Mouse (Mus musculus) hindbrain, embryonic 10.5 days (tissue): ENCODE measurements at regions not wholly inside any gene's neighbourhood (a gene's known extent, or its start where the extent isn't known, plus 50 kb on each side); places are given as distances from the start of the nearest gene placed in this dataset.

Experiments
- DNase-seq: peaks from one replicate; pipeline ENCODE4 v3.0.0-alpha.2; 2017; ENCODE audit warnings: low spot score
- H3K27ac ChIP-seq: fragments of 300-500 bp; sonication (generic); 2 replicates; pipeline ENCODE4 v1.5.1; 2016; ENCODE audit warnings: mild to moderate bottlenecking, moderate library complexity
- H3K27me3 ChIP-seq: fragments of 300-500 bp; sonication (generic); 2 replicates; pipeline ENCODE4 v1.6.1; 2016; ENCODE audit warnings: mild to moderate bottlenecking; ENCODE audit not compliant: poor library complexity, insufficient read depth, severe bottlenecking
- H3K36me3 ChIP-seq: fragments of 300-500 bp; sonication (generic); 2 replicates; pipeline ENCODE4 v1.6.1; 2016; ENCODE audit warnings: mild to moderate bottlenecking, moderate library complexity
- H3K4me1 ChIP-seq: fragments of 300-500 bp; sonication (generic); replicated peaks from 2 replicates; pipeline ENCODE4 v1.6.1; 2016; ENCODE audit warnings: mild to moderate bottlenecking
- H3K4me3 ChIP-seq: fragments of 300-500 bp; sonication (generic); 2 replicates; pipeline ENCODE4 v1.5.1; 2016; ENCODE audit warnings: mild to moderate bottlenecking, moderate library complexity
- H3K9me3 ChIP-seq: fragments of 300-500 bp; sonication (generic); 2 replicates; pipeline ENCODE4 v1.6.1; 2016; ENCODE audit warnings: mild to moderate bottlenecking, moderate library complexity
- WGBS: fragments of 180-500 bp; shearing (Covaris S2); methylation state at CpG from one replicate; pipeline ENCODE4 v1.1.7; 2016; 5-methylcytosine and 5-hydroxymethylcytosine counted together

GRCm38 (mm10) chr14:68973636-68974101 lies 320.4 kb downstream of the Synb start:
- no peak for DNase-seq
- no peaks in the 10 kb centered on the region for H3K36me3 ChIP-seq
- 86% methylated on average over 8 of the region's 8 CpGs for WGBS

DNA sequence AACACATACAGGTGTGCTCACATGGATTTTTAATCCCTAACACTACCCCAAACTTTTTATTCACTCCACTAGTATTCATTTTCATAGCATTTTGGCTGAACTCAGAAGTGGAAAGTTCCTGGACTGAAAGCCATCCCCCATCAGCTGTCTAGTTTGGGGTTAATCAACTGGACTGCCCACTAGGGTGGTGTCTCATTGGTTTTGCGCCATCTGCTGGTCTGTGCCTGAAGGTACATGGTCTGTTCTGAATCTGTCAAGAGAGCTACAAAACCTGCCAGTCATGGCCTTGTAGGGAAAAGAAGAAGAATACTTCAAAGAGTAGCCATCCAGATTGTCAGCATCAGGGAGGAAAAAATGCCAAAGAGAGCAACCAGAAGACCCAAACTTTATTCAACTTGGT lies 327.3 kb downstream of the Synb start:
- H3K9me3 ChIP-seq: no peaks in the 10 kb centered on the region
- 6% methylated on average over 1 of the region's 1 CpGs for WGBS
- no peak overlapping the region for H3K27ac ChIP-seq
- no peaks in the 10 kb centered on the region for H3K36me3 ChIP-seq
- peak; percentile 55 for DNase-seq
- no peaks in the 10 kb centered on the region for H3K27me3 ChIP-seq
- H3K4me1 ChIP-seq: no peaks in the 10 kb centered on the region
- H3K4me3 ChIP-seq: no peak overlapping the region

More at GRCm38 (mm10) chr14:68973636-68974101, 320.4 kb downstream of the Synb start:
- no peaks in the 10 kb centered on the region for H3K9me3 ChIP-seq
- H3K4me3 ChIP-seq: no peak overlapping the region
- H3K4me1 ChIP-seq: no peaks in the 10 kb centered on the region
- H3K27ac ChIP-seq: no peak overlapping the region
- H3K27me3 ChIP-seq: no peaks in the 10 kb centered on the region

DNA sequence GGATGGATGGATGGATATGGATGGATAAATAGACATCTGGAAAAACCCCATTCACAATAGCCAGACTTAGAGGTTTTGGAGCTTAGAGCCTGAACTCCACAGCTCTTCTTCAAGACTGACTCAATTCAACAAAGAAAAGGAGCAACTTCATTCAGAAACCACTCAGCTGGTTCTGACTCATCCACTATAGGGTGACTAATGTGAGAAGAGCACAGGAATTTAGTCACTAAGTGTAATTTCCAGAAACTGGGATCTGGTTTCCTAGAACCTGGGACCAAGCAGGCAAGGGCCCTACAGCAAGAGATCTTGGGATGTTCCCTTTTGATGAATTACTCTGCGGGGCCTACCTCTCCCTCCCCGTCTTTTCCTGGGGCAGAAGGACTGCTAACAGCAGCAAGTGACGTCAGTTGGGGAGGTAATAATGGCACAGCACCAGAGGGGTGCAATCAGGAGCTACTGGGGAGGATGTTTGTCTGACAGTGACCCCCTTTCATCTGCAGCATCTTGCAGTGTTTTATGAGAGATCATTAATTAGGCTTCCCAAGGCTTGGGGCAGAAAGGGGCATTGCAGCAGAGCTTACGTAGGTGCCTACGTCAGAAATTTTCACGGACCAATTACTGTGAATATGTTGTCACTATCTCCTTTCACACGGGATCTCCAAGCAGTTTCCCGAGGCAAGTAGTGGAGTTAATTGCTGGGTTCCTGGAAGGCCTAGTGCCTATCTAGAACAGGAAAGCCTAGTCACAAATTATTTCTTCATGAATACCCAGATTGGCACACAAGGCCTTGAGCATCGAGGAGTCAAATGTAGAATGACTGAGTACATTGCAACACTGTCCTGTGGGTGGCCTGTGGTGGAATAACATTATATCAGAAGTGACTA lies 339.3 kb downstream of the Synb start:
- Histone ChIP-seq H3K36me3 (no peaks in the 10 kb centered on the region), H3K9me3 (no peaks in the 10 kb centered on the region), H3K27me3 (no peaks in the 10 kb centered on the region), H3K27ac (no peak overlapping the region), H3K4me3 (no peak overlapping the region), H3K4me1 (no peaks in the 10 kb centered on the region)
- DNase-seq: no peak
- 86% methylated on average over 9 of the region's 9 CpGs for WGBS

DNA sequence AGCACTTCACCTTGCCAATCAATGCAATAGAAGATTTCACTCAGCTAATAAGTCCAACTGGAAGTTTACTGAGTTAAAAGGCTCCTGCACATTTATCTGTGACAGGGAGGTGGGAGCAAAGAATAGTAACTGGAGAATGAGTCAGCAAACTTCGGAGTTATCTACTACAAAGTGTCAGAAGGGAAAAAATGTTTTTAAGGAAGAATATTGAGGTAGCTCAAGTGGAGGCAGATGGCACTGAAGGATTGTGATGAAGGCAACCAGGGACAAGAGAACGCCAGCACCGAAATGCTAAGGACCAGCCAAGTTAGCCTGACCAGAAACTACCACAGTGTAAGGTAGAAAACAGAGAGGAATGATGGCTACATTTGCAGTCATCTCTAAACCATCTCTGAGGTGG lies 348.2 kb downstream of the Synb start:
- Histone ChIP-seq H3K27ac (no peak overlapping the region), H3K4me1 (peaks cover 15% of the 10 kb centered on the region), H3K27me3 (no peaks in the 10 kb centered on the region), H3K4me3 (no peak overlapping the region), H3K9me3 (no peaks in the 10 kb centered on the region), H3K36me3 (no peaks in the 10 kb centered on the region)
- no peak for DNase-seq
- 96% methylated on average over 3 of the region's 3 CpGs for WGBS

DNA sequence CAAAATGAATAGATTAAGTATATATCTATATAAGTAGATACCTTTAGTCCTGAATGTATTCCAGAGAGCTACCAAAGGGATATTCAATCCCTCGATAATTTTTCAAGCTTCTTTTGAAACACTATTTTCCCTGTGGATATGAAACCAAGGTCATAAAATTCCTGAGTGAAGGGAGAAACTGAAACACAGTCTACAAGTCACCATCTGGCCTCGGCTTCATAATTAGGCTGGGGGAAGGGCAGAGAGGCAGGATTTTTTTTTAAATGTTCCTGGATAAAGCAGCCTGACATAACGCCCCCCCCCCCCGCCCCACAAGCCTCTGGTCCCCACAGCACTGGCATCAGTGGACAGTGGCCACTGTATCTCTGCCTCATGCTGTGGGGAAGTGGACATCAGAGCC lies 348.7 kb downstream of the Synb start:
- WGBS: 62% methylated on average over 4 of the region's 4 CpGs
- DNase-seq: no peak
- H3K27me3 ChIP-seq: no peaks in the 10 kb centered on the region
- no peaks in the 10 kb centered on the region for H3K9me3 ChIP-seq
- H3K36me3 ChIP-seq: no peaks in the 10 kb centered on the region
- peaks cover 17% of the 10 kb centered on the region for H3K4me1 ChIP-seq
- no peak overlapping the region for H3K27ac ChIP-seq
- no peak overlapping the region for H3K4me3 ChIP-seq

DNA sequence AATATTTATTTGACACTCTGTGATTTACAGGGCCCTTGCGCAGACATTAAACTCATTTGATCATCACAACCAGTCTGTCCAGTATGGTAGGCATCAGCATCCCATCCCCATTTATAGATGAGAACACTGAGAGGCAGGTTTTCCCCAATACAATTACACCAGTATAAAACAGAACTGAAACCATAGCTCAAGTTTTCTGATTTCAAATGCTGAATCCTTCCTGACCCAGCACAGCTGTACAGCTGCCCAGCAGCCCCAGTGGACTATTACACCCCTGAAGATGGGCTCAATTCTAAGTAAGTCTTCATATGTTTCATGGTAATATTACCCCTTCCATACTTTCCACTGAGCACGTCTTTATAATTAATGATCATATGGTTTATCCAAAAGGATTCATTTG lies 352.3 kb downstream of the Synb start:
- Histone ChIP-seq H3K4me1 (peaks cover 17% of the 10 kb centered on the region), H3K9me3 (no peaks in the 10 kb centered on the region), H3K27me3 (no peaks in the 10 kb centered on the region), H3K27ac (no peak overlapping the region), H3K36me3 (no peaks in the 10 kb centered on the region), H3K4me3 (no peak overlapping the region)
- 91% methylated on average over 2 of the region's 2 CpGs for WGBS
- DNase-seq: no peak

- WGBS: 46% methylated on average over 7 of the region's 7 CpGs
- Histone ChIP-seq H3K36me3 (no peaks in the 10 kb centered on the region), H3K4me3 (no peak overlapping the region), H3K27me3 (no peaks in the 10 kb centered on the region), H3K27ac (no peak overlapping the region), H3K4me1 (peaks cover 17% of the 10 kb centered on the region), H3K9me3 (no peaks in the 10 kb centered on the region)
- DNase-seq: no peak
These were observed 352.9 kb downstream of the Synb start for GRCm38 (mm10) chr14:68941132-68941690.

- no peaks in the 10 kb centered on the region for H3K36me3 ChIP-seq
- no peaks in the 10 kb centered on the region for H3K9me3 ChIP-seq
- no peak overlapping the region for H3K4me3 ChIP-seq
- no peak for DNase-seq
- no peak overlapping the region for H3K27ac ChIP-seq
- H3K4me1 ChIP-seq: peaks cover 11% of the 10 kb centered on the region; the same call in 1 of the 2 replicates
- H3K27me3 ChIP-seq: no peaks in the 10 kb centered on the region
- 74% methylated on average over 6 of the region's 6 CpGs for WGBS
These were observed 358.8 kb downstream of the Synb start for GRCm38 (mm10) chr14:68935303-68935662.

- no peak overlapping the region for H3K4me3 ChIP-seq
These were observed 359.3 kb downstream of the Synb start for GRCm38 (mm10) chr14:68934611-68935302.

GRCm38 (mm10) chr14:68927814-68928213 lies 366.3 kb downstream of the Synb start:
- WGBS: 78% methylated on average over 4 of the region's 4 CpGs
- no peaks in the 10 kb centered on the region for H3K27me3 ChIP-seq
- peaks cover 5% of the 10 kb centered on the region; the same call in 1 of the 2 replicates for H3K4me1 ChIP-seq
- H3K36me3 ChIP-seq: no peaks in the 10 kb centered on the region
- no peaks in the 10 kb centered on the region for H3K9me3 ChIP-seq
- H3K27ac ChIP-seq: no peak overlapping the region
- no peak overlapping the region for H3K4me3 ChIP-seq
- DNase-seq: no peak

More at GRCm38 (mm10) chr14:68934611-68935302, 359.3 kb downstream of the Synb start:
- Histone ChIP-seq H3K9me3 (no peaks in the 10 kb centered on the region), H3K27ac (no peak overlapping the region), H3K27me3 (no peaks in the 10 kb centered on the region), H3K36me3 (no peaks in the 10 kb centered on the region), H3K4me1 (peaks cover 11% of the 10 kb centered on the region; the same call in 1 of the 2 replicates)
- DNase-seq: peak; percentile 67
- WGBS: 30% methylated on average over 12 of the region's 12 CpGs

DNA sequence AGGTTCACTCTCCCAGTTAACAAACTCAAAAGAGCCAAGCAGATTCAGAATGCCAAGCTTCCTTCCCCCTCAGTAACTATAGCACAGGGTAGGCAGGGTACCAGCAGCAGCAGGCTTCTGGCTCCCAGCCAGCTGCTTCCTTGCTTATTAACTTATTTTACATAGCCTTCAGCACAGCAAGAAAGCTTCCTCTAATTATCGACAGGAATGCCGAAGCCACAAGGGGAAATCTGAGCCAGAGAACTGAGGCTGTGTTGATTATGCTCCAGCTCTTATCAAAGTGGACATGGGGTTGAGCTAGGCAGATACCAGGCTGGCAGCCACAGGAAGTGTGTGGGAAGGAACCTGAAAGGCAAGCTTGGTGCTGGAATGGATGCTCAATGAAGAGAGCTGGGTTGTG lies 371.0 kb downstream of the Synb start:
- Histone ChIP-seq H3K27ac (no peak overlapping the region), H3K4me1 (peaks cover 7% of the 10 kb centered on the region; the same call in 1 of the 2 replicates), H3K27me3 (no peaks in the 10 kb centered on the region), H3K36me3 (no peaks in the 10 kb centered on the region), H3K9me3 (no peaks in the 10 kb centered on the region), H3K4me3 (no peak overlapping the region)
- peak; percentile 36 for DNase-seq
- WGBS: 34% methylated on average over 2 of the region's 2 CpGs

GRCm38 (mm10) chr14:68922035-68922434 lies 372.1 kb downstream of the Synb start:
- no peaks in the 10 kb centered on the region for H3K36me3 ChIP-seq
- peaks cover 7% of the 10 kb centered on the region; the same call in 1 of the 2 replicates for H3K4me1 ChIP-seq
- no peak overlapping the region for H3K27ac ChIP-seq
- no peak for DNase-seq
- H3K4me3 ChIP-seq: no peak overlapping the region
- no peaks in the 10 kb centered on the region for H3K9me3 ChIP-seq
- 58% methylated on average over 2 of the region's 2 CpGs for WGBS
- no peaks in the 10 kb centered on the region for H3K27me3 ChIP-seq
